Mouse (Mus musculus) heart, adult 2 months (tissue): ENCODE data around the gene Ctbp2.

Source experiments
- CTCF ChIP-seq: fragments of 200-600 bp; IDR thresholded peaks from 2 replicates; pipeline ENCODE4 v1.8.1; 2022; ENCODE audit warnings: antibody characterized with exemption, mild to moderate bottlenecking, moderate library complexity
- POLR2A ChIP-seq: fragments of 200-500 bp; IDR thresholded peaks from 2 replicates; pipeline ENCODE4 v1.6.1; 2011; ENCODE audit warnings: mild to moderate bottlenecking, low read depth, low read length, control low read depth; ENCODE audit not compliant: insufficient read depth

- TF ChIP-seq CTCF (no peak), POLR2A (no peak)
Observed at GRCm38 (mm10) chr7:132977981-132978380, 146.2 kb downstream of the Ctbp2 start.
